Mouse (Mus musculus): ENCODE measurements around the gene Pla2g5. TPM values are rescaled to one million over a fixed set of nuclear protein-coding genes. Genes with fewer than 3 reads are reported as not detected.

Gene Pla2g5
- polyA plus RNA-seq, 1 experiment from 2014 or later, result 0.60 TPM

- peaks cover 16% of the 10 kb centered on the region for H3K4me1 ChIP-seq
- H3K4me3 ChIP-seq, result no peak overlapping the region
- 85% methylated on average over 11 of the region's 11 CpGs for WGBS
- H3K36me3 ChIP-seq (replicated peaks), result no peaks in the 10 kb centered on the region
- DNase-seq (ENCODE audit: low spot score), result no peak
- no peaks in the 10 kb centered on the region for H3K27me3 ChIP-seq (replicated peaks; ENCODE audit: low read depth, poor library complexity, severe bottlenecking)
- 0 out of 2 replicates have a peak, but pooled peaks cover 2% of the 10 kb centered on the region for H3K9me3 ChIP-seq
- H3K27ac ChIP-seq (replicated peaks), result no peak overlapping the region
Measured at GRCm38 (mm10) chr4:138755983-138756382, 107.3 kb downstream of the Pla2g5 start.

- Histone ChIP-seq H3K9me3 (0 out of 2 replicates have a peak, but pooled peaks cover 2% of the 10 kb centered on the region), H3K27me3 (replicated peaks; ENCODE audit: low read depth, poor library complexity, severe bottlenecking) (no peaks in the 10 kb centered on the region), H3K27ac (replicated peaks) (no peak overlapping the region), H3K4me1 (peaks cover 16% of the 10 kb centered on the region), H3K36me3 (replicated peaks) (no peaks in the 10 kb centered on the region), H3K4me3 (no peak overlapping the region)
- 75% methylated on average over 4 of the region's 4 CpGs for WGBS
- no peak for DNase-seq (ENCODE audit: low spot score)
Measured at GRCm38 (mm10) chr4:138755439-138755838, 107.8 kb downstream of the Pla2g5 start.

- WGBS, result 83% methylated on average over 9 of the region's 9 CpGs
- H3K4me1 ChIP-seq, result peaks cover 16% of the 10 kb centered on the region
- no peak for DNase-seq (ENCODE audit: low spot score)
Measured at GRCm38 (mm10) chr4:138754432-138754831, 108.8 kb downstream of the Pla2g5 start.

GRCm38 (mm10) chr4:138753608-138754007 is 109.7 kb downstream of the Pla2g5 start:
- Histone ChIP-seq H3K4me1 (peaks cover 22% of the 10 kb centered on the region), H3K36me3 (replicated peaks) (no peaks in the 10 kb centered on the region), H3K27me3 (replicated peaks; ENCODE audit: low read depth, poor library complexity, severe bottlenecking) (no peaks in the 10 kb centered on the region), H3K9me3 (0 out of 2 replicates have a peak, but pooled peaks cover 2% of the 10 kb centered on the region), H3K4me3 (no peak overlapping the region), H3K27ac (replicated peaks) (no peak overlapping the region)
- no peak for DNase-seq (ENCODE audit: low spot score)
- WGBS, result 89% methylated on average over 3 of the region's 3 CpGs

More at GRCm38 (mm10) chr4:138754432-138754831, 108.8 kb downstream of the Pla2g5 start:
- 0 out of 2 replicates have a peak, but pooled peaks cover 2% of the 10 kb centered on the region for H3K9me3 ChIP-seq
- H3K36me3 ChIP-seq (replicated peaks), result no peaks in the 10 kb centered on the region
- no peak overlapping the region for H3K4me3 ChIP-seq
- H3K27me3 ChIP-seq (replicated peaks; ENCODE audit: low read depth, poor library complexity, severe bottlenecking), result no peaks in the 10 kb centered on the region
- no peak overlapping the region for H3K27ac ChIP-seq (replicated peaks)

- no peaks in the 10 kb centered on the region for H3K36me3 ChIP-seq (replicated peaks)
- H3K27ac ChIP-seq (replicated peaks), result no peak overlapping the region
- 0 out of 2 replicates have a peak, but pooled peaks cover 2% of the 10 kb centered on the region for H3K9me3 ChIP-seq
- H3K27me3 ChIP-seq (replicated peaks; ENCODE audit: low read depth, poor library complexity, severe bottlenecking), result no peaks in the 10 kb centered on the region
- 92% methylated on average over 6 of the region's 6 CpGs for WGBS
- peaks cover 22% of the 10 kb centered on the region for H3K4me1 ChIP-seq
- H3K4me3 ChIP-seq, result no peak overlapping the region
- DNase-seq (ENCODE audit: low spot score), result no peak
Measured at GRCm38 (mm10) chr4:138752603-138753002, 110.7 kb downstream of the Pla2g5 start.

Other genes starting within 250 kb of the Pla2g5 start
- 0.10 and 0.14 TPM in 2 replicates for gene Vwa5b1, start 227.6 kb downstream of the Pla2g5 start, polyA plus RNA-seq (2016; fragmentation: Nextera tagmentation; extraction: Ambion mirVana)
- 0.52 and 0.65 TPM in 2 replicates for gene Pla2g2c, start 138.7 kb downstream of the Pla2g5 start, polyA plus RNA-seq (2016; fragmentation: Nextera tagmentation; extraction: Ambion mirVana)
- gene Ubxn10, start 126.3 kb downstream of the Pla2g5 start, polyA plus RNA-seq (2016; fragmentation: Nextera tagmentation; extraction: Ambion mirVana), result 1.3 and 1.4 TPM in 2 replicates
- gene Pla2g2f, start 105.9 kb downstream of the Pla2g5 start, polyA plus RNA-seq (2016; fragmentation: Nextera tagmentation; extraction: Ambion mirVana), result not detected in 2 replicates
- gene Pla2g2d, start 87.7 kb downstream of the Pla2g5 start, polyA plus RNA-seq (2016; fragmentation: Nextera tagmentation; extraction: Ambion mirVana), result 0.26 and 0.80 TPM in 2 replicates
- not detected in 2 replicates for gene Gm13030, start 10.5 kb upstream of the Pla2g5 start, polyA plus RNA-seq (2016; fragmentation: Nextera tagmentation; extraction: Ambion mirVana)
- not detected in 2 replicates for gene Pla2g2e, start 14.5 kb upstream of the Pla2g5 start, polyA plus RNA-seq (2016; fragmentation: Nextera tagmentation; extraction: Ambion mirVana)
- gene Otud3, start 50.5 kb upstream of the Pla2g5 start, polyA plus RNA-seq (2016; fragmentation: Nextera tagmentation; extraction: Ambion mirVana), result 3.8 and 4.9 TPM in 2 replicates
- gene Rnf186, start 103.6 kb upstream of the Pla2g5 start, polyA plus RNA-seq (2016; fragmentation: Nextera tagmentation; extraction: Ambion mirVana), result not detected in 2 replicates
- 1.1 and 1.6 TPM in 2 replicates for gene Tmco4, start 109.4 kb upstream of the Pla2g5 start, polyA plus RNA-seq (2016; fragmentation: Nextera tagmentation; extraction: Ambion mirVana)
- gene Htr6, start 212.1 kb upstream of the Pla2g5 start, polyA plus RNA-seq (2016; fragmentation: Nextera tagmentation; extraction: Ambion mirVana), result 0.23 and 0.26 TPM in 2 replicates
- 51.7 and 80.8 TPM in 2 replicates for gene Nbl1, start 229.5 kb upstream of the Pla2g5 start, polyA plus RNA-seq (2016; fragmentation: Nextera tagmentation; extraction: Ambion mirVana)